Mouse (Mus musculus) C2C12 (cell line): ENCODE results near the gene Ski.

Source experiments
- CEBPB ChIP-seq: IDR thresholded peaks from one replicate; pipeline ENCODE4 v1.6.1; 2011; ENCODE audit warnings: low read depth, mild to moderate bottlenecking, control low read depth, moderate library complexity
- CTCF ChIP-seq: IDR thresholded peaks from one replicate; pipeline ENCODE4 v1.5.1; 2011; ENCODE audit not compliant: control insufficient read depth, insufficient read depth, insufficient read length
- MAX ChIP-seq: IDR thresholded peaks from one replicate; pipeline ENCODE4 v1.6.1; 2011; ENCODE audit warnings: mild to moderate bottlenecking, control low read depth
- USF1 ChIP-seq: IDR thresholded peaks from one replicate; pipeline ENCODE4 v1.6.1; 2011; ENCODE audit warnings: low read depth, mild to moderate bottlenecking, control low read depth, moderate library complexity

- TF ChIP-seq CTCF (no peak), MAX (no peak), USF1 (no peak), CEBPB (no peak)
Measured at GRCm38 (mm10) chr4:155228461-155228860, 6.1 kb upstream of the Ski start.
